Mouse (Mus musculus) frontal cortex, adult 2 months (tissue): ENCODE data around the gene Dusp9. TPM values are rescaled to one million over a fixed set of nuclear protein-coding genes. Genes with fewer than 3 reads are reported as not detected.

ENCODE experiments used
- DNase-seq, 2 experiments: peaks; one replicate each; pipeline ENCODE4 v3.0.0; 2022; ENCODE audit warnings: low spot score in 1 of 2; ENCODE audit errors: extremely low spot score in 1 of 2
- polyA plus RNA-seq: library from polyadenylated mRNA; depleted of rRNA; stranded (reverse); fragments of >200 nt; gene quantifications from 2 replicates; pipeline ENCODE4 v1.2.3, GENCODE M21; 2012; rRNA removed

Dusp9 gene
- polyA plus RNA-seq: 1.0 and 1.8 TPM in 2 replicates

DNA sequence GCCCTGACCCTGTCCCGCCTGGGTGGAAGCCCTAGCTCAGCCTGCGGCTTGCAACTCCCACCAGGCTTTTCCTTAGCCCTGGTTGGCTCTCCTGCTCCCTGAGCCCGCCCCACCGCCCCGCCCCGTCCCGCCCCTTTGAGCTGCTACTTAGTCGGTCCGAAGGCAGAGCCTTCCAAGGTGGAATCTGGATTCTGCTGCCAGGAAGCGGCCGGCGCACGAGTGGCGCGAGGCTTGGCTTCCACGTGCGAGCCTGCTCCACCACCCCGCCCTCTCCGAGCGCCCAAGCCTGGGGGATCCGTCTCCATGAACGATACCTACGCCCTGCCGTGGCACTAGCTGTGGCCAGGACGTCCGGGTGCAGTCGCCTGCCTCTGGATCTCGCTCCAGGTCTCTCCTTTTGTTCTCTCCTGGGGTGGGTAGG is at the start of gene Dusp9:
TSS of gene Dusp9 (plus strand) at position 165 of the 421 bp plus-strand sequence.
- DNase-seq: no peak

DNA sequence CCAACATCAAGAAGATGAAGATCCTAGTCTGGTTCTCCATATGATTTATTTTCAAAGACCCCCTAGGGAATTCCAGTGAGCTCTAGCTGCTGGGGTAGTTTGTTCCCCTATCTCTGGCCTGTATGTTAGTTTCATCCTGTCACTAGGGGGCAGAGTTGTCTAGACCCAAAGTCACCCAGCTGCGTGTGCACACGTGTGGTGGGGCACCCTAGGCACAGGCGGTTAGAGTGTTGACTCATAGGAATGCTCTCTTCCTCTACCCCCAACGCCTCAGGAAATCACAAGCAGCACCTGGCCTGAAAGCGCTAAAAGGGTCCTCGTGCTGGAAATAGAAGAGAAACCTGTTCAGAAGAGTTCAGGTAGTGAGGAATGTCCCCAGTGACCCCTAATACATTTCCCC is 46.0 kb upstream of the Dusp9 start:
- peak in 1 of 2 experiments; percentile 62 for DNase-seq

DNA sequence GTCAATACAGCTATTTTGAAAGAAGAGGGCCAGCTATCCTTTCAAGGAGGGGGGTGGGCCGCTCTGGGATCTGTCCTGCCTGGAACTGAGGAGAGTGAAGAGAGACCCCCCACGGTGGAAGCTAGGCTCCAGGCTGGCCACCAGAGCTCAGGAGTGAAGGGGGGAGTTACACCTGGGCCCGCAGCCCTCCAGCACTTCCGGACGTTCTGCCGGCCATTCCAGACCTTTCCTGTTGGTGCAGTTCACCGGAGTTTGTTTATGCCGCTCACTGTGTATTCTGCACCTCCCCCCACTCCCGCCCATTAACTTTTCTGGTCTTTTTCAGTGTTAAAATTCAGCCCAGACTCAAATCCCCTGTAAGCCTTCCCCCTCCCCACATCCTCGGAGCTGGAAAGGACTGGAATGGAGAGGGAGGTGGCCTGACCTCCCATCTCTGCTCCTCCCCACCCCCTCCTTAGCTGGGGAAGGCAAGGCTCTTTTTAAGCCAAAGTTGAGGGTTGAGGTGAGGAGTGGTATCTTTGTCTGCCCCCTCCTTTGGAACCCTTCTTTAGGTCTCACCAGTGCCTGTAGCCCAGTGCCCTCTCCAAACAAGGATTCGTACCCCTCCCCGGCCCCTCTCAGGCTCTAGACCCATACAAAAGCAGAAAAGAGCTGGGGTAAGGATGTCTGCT is 44.6 kb upstream of the Dusp9 start:
- no peak for DNase-seq

DNA sequence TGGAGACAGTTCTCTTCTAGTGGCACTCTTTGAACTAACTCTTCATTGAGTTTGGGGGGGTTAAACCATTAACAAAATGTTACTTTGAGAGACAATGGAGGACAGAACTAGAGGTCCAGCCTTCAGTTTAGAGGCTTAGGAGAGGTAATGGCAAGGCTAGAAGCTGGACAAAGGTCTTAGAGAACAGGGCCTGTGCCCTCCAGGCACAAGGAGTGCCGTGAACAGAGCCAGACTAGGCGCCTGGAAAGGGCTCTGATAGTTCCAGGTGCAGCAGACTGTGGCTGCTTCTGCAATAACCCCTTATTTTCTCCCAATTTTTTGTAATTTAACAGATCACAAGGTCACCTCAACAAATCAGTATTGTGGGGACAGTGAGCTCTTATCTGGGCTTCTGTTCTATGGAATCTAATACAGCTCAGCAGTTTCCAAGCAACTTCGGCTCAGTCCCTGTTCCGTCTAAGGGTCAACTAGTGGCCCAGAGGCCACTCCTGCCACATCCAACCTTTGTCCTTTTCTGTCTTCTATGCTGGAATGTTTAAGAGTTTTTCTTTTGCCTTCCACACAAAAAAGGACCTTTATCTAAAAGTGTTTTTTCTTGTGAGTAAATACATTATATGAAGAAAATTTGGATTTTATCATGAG is 43.8 kb upstream of the Dusp9 start:
- DNase-seq: no peak

DNA sequence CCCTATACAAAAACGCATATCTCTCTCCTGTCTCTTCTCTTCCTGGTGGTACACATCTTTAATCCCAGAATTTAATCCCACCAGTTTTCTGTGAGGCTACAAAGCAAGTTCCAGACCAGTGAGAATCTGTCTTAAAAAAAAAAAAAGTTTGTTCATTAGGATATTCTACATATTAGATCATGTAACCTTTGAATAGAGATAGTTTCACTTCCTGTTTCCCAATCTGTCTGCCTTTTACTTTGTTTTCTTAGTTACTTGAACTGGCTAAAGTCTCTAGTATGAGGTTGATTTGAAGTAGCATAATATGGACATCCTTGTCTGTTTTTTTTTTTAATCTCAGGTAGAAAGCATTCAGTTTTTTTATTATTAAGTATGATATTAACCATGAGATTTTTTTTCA is 37.8 kb upstream of the Dusp9 start:
- no peak for DNase-seq

DNA sequence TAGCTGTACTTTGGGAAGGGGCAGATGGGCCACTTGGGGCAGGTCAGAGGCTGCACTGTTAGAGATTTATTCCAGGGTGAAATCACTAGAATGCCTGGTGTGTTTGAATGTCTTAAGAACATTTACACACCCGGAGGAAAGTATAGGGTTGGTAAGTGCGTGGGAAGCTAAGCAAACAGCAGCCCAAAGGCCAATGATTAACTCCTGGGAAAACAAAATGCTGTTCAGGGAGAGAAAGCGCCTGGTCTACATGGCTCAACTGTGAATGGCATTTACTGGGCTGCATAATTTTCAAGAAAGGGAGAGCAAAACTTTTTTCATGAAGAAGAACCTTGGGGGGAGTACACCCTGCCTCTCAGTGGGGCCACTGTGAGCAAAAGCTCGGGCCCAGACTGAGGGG is 25.6 kb upstream of the Dusp9 start:
- no peak for DNase-seq

DNA sequence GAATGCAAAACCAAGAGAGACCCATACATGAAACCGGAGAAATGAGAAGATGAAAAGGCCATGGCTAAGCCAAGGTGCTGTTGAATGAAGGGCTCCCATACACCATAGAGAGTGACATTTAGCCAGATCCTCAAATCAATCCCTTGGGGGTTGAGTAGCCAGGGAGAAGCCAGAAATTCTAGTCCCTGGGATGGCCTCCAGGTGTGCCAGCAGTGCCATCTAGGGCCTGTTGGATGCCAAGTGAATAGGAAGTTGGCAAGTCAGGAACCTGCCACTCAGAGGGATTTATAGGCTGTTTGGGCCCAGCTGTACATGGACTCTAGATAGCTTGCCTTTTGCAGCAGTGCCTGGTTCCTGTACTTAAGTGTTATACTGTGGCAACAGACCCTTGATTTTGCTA is 23.3 kb upstream of the Dusp9 start:
- no peak for DNase-seq

DNA sequence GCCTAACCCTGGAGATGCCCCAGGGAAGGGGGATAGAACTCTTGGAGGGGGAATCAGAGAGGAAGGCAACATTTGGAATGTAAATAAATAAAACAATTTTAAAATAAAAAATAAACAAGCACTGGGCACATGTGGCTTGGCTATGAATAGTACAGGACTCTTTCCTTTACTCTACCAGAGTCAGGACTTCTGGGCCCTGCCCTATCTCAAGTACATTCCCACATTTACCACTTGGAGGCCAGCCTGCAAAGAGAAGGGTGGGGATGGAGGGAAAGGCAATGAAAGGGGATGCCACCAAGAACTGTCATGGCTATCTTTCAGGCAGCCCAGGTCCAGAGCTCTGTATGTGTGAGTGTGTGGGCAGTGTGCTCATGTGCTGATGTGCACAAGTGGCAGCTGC is 19.8 kb upstream of the Dusp9 start:
- no peak for DNase-seq

DNA sequence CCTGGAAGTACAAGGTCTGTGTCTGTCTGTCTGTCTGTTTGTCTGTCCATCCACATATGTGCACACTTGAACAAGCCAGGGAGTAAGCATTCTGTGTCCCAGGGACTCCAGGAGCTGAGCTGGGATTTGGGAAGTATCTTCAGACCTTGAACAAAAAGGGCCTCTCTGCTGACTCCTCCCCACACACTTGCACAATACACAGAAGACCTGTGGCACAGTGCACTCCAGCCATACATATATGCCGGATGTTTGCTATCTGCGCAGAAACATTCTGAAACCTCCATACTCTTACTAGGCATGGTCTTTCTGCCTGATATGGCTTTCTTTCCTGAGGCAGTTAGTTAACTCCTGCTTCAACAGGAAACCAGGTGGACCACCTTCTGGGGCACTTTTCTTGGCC is 19.3 kb upstream of the Dusp9 start:
- DNase-seq: no peak

DNA sequence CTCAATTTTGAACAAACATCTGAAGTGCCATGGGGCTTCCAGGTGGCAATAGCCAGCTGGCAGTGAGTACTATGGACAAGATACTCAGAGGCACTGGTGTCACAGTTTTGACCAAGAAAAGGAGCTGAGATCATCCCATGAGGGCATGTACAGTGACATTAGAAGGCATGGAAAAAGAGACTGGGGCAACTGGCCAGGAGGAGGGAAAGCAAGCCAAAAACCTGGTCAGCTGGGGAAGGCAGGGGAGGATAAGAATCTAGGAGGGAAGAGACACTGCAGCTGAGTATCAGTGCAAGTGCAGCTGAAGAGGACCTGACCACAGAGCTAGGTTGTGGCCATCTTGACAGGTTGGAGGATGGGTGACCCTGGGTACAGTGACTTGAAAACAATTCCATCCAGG is 12.2 kb upstream of the Dusp9 start:
- no peak for DNase-seq

DNA sequence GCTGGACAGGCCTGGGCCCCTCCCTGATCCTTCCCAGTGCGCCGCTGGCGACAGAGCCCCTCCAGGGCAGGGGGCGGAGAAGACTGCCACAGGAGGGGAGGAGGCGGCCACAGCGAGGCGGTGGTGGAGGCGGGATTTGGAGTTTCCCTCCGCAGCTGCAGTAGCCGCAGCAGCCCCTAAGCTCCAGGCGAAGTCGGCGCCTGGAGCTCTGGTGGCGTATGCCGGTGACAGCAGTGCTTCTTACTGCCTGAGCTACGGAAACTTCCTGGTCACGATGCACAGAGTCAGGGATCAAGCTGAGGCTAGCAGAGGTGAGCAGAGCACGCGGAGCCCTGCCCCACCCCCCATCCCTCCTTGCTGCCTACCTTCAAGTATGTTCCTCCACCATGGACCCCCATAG is 3.8 kb upstream of the Dusp9 start:
- DNase-seq: no peak

DNA sequence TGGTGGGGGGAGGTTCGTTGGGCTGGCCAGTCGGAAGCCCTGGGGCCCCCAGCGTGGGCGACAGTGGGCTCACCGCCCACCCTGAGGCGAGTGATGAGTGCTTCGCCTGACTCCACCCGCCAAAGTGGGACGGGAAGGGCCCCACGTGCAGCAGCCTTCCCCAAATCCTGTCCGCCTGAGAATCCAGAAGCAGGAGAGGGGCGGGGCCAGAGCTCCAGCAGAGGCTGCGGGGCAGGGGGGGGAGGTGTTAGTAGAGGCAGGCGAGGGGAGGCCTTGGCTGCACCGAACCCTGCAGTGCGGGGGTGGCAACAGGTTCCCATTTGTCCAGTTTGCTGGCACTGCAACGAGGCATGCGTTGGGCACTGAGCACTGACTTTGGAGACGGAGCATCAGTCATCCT is 1.8 kb upstream of the Dusp9 start:
- DNase-seq: no peak

DNA sequence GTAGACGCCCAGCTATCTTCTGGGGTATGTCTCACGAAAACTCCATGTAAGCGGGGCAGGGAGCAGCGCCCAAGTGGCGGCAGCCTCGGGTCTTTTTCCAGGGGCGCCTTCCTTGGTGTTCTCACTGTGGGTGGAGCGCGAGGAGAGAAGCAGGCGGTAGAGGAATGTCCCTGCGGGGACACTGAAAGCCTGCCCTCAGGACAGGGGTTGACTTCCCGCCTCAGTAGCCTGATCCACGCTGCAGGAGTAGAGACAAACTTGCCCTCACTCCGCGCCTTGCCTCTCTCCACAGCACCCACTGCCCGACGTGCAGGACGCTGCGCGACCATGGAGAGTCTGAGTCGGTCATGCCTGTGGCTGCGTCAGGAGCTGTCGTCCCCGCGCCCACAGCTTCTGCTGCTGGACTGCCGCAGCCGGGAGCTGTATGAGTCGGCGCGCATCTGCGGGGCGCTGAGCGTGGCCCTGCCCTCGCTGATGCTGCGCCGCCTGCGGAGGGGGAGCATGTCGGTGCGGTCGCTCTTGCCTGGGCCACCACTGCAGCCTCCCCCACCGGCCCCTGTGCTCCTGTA is 766 bp downstream of the Dusp9 start:
- peak in 1 of 2 experiments; percentile 21 for DNase-seq

DNA sequence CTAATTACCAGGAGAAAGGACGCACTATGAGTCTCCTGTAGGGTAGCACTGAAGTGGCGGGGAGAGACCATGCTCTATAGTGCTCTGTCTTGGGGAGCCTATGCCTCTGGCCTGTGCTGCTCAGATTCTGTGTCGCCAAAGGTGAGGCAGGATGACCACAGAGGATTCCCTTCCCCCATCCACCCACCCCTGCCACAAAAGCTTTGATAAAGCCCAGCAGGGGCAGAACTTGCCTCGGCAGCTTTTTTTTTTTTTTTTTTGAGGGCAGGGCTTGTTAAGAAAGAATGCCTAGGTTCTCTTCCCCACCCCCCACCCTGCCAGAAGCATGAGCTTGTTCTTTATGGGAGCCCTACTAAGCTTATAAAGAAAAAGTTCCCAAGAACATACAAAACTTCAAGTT is 5.9 kb downstream of the Dusp9 start:
- no peak for DNase-seq

DNA sequence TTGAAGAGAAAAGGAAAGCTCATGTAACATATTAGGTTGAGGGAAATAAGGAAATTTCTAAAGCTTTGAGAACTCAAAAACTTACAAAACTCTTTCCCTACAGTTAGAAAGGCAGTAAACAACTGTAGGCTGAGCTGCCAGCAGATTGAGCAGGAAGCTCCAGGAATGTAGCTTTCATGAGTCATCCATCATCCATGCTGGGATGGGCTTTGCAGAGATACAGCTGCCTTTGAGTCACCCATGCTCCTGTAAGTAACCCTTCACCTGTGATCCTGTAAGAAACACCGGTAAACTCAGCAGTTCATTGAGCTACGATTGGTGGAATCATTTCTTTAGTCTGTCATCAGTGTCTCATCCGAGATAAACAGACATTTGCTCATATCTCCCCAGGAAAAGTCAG is 11.7 kb downstream of the Dusp9 start:
- DNase-seq: no peak

DNA sequence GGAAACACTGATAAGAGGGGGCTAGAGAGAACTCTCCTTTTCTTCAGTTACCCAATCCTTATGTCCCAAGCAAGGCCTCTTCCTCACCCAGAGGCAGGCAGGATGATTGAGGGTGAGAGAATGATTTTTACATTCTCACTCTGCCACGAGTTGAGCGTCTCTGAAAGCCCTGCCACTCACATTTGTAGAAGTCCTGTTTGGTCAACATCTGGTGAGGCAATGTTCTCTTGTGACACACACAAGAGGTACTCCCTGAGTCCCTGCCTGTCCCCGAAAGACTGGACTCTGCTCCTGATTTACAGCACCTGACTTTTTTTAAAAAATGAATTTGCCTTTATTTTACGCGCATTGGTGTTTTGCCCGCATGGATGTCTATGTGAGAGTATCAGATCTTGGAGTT is 14.2 kb downstream of the Dusp9 start:
- DNase-seq: no peak

DNA sequence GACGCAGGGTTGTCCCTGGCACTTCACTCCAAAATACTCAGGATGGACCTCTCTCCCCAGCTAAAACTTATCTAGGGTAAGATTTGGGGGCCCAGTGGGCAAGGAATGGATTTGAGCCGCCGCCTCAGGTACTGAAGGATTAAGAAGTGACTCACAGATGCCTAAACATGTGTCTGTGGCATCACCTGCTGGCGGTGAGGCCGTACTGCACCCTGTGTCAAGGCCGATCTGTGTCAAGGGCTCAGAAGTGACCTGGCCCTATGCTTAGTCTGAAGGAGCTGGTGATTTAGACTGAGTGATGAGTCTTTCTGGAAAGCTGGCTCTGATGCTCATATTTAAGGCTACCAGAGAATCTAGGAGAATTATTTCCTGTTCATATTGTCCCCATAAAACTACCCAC is 15.0 kb downstream of the Dusp9 start:
- peak; percentile 38 to 60 for DNase-seq

DNA sequence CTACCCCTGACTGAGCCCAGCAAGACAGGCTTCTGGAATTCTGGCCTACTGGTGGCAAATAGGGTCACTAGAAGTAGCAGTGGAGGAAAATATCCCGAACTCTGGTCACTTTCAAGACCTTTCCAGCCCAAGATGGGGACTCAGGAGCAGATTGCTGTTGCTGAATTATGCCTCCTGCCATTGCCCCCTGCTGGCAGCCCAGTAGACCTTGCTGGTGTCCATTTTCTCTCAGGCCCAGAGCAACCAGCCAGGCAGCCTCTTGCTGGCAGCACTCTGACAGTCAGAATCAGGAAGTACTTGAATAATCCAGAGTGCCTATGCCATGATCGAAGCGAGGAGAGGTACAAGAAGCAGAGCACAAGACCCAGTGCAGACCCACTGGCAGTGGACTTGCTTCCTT is 16.3 kb downstream of the Dusp9 start:
- peak in 1 of 2 experiments; percentile 25 for DNase-seq

DNA sequence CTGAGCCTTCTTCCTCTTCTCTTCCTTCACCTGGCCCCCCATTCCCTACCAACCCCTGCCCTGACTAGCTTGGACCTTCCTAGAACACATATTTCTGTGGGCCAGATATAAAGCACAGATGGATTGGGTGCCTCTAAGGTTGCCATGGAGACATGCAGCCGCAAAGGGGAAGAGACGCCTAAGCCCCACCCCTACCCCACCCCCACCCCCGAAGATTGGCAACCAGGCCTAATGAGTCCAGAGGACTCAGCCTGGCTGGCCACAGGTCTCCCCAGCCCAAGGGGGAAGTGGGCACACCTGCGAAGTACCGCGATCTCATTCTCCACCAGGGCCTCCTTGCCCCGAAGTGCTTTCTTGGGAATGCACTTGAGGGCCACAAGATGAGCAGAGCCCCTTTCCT is 19.2 kb downstream of the Dusp9 start:
- no peak for DNase-seq

DNA sequence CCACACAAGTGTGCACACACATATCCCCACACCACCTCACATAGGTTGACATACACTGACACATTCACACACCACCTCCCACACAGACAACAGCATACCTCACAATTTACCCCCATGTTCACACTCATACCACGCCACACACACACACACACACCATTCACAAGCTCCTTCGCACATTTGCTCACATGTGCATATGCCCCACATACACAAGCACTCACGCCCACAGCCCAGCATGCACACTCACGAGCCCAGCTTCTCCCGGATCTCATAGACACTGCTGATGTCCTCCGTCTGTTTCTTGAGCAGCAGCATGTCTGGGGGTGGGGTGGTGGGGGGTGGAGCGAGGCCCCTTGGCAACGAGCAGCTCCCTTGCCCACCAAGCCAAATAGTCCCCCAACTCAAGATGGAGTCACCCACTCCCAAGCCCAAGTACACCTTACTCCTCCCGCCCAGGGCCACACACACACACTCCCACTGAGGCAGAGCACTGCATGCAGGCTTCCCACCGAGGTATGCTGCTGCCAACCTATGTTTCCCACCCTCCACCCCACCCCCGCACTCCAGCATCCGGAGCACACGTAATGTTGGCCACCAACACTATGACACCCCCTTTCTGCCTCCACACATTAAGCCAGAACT is 19.8 kb downstream of the Dusp9 start:
- peak; percentile 41 to 57 for DNase-seq

DNA sequence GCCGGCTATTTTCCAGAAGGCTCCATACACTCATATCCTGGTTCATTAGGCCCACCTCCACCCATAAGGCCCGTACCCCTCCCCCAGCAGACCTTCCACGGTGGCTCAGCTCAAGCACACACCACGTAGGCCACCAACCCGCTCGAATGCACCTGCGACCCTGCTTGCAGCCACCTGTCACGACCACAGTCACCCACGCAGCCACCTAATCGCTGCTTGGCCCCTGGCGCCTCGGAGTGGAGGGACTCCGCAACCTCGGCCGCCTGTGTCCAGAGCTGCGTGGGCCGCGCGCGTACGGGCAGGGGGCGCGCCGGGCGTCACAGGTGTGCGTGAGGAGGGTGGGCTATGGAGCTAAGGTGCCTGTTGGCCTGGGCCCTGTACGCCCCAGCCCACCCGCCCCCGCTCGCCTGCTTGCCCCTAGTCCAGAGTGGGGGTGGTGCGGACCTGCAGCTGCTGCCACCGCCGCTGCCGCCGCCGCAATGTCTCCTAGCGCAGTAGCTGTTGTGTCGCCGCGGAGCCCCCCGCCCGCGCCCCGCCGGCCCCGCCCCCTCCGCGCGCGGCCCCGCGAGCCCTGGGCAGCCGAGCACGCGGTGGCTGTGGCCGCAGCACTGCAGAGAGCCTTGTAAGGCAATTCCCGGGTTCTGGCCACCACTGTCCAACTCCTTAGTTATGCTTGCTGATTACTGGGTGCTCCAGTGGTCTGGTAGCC is 20.5 kb downstream of the Dusp9 start, which contains the start of gene Pnck:
TSS of gene Pnck (minus strand) at position 543 of the 709 bp plus-strand sequence.
- peak in 1 of 2 experiments; percentile 26 for DNase-seq
